Mouse (Mus musculus): ENCODE measurements around the gene Noa1. TPM values are rescaled to one million over a fixed set of nuclear protein-coding genes. Genes with fewer than 3 reads are reported as not detected.

Gene Noa1
- polyA plus RNA-seq, 2 experiments from 2014 or later: 5.0 to 8.3 TPM

DNA sequence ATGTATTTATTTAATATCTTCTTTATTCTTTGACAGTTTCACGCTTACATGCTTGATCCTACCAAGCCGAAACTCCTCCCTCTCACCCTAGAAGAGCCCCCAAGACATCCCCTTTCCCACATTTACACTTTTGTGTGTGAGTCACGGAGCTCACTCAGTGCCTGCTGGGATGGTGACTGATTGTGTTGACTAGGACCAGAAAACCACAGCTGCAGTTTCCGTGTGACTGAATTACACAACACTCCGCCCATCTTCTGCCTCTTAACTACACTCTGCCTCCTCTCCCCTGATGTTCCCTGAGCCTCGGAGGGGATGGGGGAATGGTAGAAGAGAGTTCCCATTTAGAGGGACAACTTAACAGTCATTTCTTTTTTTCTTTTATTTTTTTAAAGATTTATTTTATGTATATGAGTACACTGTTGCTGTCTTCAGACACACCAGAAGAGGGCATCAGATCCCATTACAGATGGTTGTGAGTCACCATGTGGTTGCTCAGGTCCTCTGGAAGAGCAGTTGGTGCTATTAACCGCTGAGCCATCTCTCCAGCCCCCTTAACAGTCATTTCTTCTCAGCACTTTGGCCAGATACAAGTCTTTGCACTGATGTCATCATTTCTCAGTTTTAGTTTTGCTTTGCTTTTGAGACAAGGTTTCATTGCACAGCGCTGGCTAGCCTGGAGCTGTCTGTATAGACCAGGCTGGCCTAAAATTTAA is 57.6 kb downstream of the Noa1 start:
- peak; percentile 68 for ATAC-seq

DNA sequence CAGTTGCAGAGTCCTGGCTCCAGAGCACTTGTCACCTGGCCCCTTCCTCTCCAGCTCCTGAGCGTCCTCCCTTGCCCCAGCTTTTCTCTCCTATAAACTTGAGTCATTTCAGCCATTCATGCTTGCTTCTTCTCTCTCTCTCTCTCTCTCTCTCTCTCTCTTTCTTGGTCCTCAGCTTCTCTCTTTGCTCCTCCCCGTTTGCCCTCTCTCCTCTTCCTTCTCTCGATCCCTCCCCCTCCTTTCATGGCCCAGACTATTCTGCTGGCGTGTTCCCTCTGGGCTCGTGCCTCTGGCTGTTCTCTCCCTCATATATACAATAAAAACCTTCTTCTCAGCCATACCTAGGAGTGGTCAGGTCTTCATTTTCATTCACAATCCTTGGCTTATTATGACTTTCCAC is 58.2 kb downstream of the Noa1 start:
- no peak for ATAC-seq

DNA sequence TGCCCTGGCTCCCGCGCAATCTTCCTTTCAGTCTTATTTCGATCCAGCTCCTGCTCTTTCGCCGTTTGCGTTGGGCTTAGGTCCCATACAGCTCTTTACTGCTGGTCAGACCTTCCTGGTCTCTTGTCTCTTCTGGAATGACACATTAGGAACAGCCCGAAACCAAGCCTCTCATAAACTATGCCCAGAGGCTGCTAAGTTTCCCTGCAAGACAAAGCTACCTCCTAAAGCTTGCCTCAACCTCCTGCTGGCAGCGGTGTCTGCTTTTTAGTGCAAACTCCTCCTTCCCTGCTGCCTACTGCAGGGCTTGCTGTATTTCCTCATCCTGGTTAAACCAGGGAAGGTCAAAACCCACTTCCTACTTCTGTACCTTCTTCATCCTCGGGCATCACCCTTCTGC is 59.8 kb downstream of the Noa1 start:
- ATAC-seq: no peak

DNA sequence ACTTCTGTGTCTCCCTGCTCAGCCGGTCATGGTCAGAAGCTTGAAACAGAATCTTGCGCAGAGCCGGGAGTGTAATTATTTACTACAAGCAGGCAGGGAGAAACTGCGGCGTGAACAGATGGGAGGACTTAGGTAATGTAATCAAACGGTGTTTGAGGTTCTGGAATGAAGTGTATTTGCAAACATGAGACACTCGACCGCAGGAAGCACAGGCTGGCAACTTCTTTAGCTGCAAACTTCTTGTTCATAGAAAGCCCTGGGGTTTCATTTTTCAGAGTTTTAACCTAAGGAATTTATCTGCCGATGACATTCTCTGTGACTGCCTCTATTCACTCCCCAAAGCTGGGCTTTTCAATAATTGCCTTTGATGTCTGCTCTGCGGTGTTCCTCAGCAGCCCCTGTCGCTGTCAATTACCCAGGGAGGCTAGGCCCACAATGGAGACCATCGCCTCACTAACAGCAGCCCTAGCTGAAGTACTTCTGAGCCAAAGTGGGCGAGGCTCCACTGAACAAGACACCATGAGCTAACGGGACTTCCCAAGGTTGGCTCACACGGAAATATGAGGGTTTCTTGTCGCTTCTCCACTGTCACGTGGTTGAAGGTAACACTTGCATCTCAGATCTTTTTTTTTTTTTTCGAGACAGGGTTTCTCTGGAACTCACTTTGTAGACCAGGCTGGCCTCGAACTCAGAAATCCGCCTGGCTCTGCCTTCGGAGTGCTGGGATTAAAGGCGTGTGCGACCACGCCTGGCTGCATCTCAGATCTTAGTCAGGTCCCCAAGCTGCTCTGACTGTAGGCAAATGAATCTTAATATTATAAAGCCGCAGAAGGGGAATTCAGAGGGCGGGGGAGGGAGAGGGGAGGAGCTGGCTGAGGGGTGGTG is 63.9 kb downstream of the Noa1 start:
- peak; percentile 94 for ATAC-seq

DNA sequence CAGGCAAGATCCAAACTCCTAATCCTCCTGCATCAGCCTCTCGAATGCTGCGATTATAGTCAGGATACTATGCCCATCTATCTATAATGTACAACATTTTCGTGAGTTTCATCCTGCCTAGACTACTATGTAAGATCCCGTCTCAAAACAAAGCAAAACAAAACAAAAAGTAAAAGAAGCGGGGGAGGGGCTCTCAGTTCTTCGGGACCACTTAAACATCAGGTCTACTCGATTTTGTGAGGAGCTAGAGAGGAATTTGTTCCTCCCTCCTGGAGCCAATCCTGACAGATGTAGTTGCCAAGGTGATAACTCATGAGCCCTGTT is 64.5 kb downstream of the Noa1 start:
- ATAC-seq: peak; percentile 29

DNA sequence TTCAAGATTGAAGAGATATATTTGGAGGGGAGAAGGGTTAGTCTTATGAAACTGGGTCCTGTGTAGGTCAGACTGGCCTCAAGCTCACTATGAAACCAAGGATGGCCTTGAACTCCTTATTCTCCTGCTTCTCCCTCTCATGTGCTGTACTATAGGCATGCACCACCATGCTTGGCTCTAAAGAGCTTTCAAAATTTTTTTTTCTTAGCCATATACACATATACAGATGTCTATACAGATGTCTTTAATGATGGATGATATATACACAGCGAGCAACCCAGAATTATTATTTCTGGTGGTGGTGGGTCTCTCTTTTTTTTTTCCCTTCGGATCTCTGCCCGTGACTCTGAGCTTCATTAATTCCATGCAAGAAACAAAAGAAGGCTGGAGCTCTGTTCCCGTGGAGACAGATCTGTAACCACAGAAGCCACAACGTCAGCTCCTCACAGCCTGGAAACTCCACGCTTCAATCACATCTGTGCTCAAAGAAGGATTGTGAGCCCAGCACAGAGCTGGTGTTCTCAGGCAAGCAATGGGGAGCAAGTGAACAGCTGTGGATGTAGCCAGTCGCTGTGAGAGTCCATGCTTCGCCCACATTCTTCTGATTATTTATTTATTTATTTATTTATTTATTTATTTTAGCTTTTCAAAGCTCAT is 65.4 kb downstream of the Noa1 start:
- ATAC-seq: no peak

Other genes with a start within 250 kb of the Noa1 start
- gene Hopx, start 195.0 kb downstream of the Noa1 start, polyA plus RNA-seq (2017; shearing (Covaris generic)): 10 to 100 TPM; 17.5 to 20.6 TPM
- under 1 TPM in 1 of 2 experiments, not detected in 1; 0.73 TPM for gene Spink2, start 98.6 kb downstream of the Noa1 start, polyA plus RNA-seq (2017; shearing (Covaris generic))
- gene Rest, start 44.6 kb downstream of the Noa1 start, polyA plus RNA-seq (2017; shearing (Covaris generic)): 10 to 100 TPM; 16.3 to 17.6 TPM
- 10 to 100 TPM; 45.0 to 49.2 TPM for gene Polr2b, start 63 bp upstream of the Noa1 start, polyA plus RNA-seq (2017; shearing (Covaris generic))
- under 1 TPM in 1 of 2 experiments, not detected in 1; 0.44 TPM for gene Igfbp7, start 98.0 kb upstream of the Noa1 start, polyA plus RNA-seq (2017; shearing (Covaris generic))

Data from activated CD4-positive, CD25-positive, alpha-beta regulatory T cell, adult 4 months (primary cell).